Mouse (Mus musculus): ENCODE measurements around the gene Cip2a. TPM values are rescaled to one million over a fixed set of nuclear protein-coding genes. Genes with fewer than 3 reads are reported as not detected.
A peak's percentile ranks its signal among the peaks of the same experiment; 100 is the strongest.

The Cip2a gene
- polyA plus RNA-seq (2016; fragmentation: Nextera tagmentation; extraction: Ambion mirVana): 40.7 and 45.2 TPM in 2 replicates

DNA sequence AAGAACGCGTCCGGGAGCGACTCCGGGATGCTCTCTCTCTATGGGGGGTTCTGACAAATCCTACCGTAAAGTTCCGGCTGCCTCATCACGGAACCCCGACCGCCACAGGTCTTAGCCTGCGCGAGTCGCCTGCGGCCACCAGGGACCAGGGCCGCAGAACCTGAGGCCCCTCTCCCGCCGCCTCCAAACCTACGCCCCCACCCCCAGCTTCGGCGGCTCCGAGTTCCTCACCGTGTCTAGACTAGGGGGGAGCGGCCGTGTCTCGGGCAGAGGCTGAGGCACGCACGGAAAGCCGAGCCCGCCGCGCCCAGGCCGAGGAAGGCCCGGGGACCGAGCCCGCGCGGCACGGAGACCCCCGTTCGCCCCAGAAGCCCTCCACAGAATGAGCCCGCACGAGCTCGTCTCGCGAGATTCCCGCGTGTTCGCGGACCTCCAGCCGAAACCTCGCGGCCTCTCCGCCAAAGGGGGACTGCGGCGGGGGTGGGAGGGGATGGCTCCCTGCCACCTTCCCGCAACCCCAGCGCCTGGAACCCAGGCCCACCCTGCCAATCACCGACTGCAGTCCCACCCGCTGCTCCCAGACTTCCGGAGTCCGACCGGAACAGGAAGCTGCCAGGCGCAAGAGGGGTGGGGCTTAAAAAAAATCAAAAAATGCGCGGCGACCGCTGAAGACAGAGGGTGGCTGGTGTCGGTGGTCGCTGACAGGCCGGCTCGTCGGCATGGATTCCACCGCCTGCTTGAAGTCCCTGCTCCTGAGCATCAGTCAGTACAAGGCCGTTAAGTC lies at the start of gene Cip2a, which contains the start of gene Dzip3:
TSS of gene Cip2a (plus strand) at position 627 of the 784 bp plus-strand sequence.
TSS of gene Dzip3 (minus strand) at position 607 of the 784 bp plus-strand sequence.
- H3K36me3 ChIP-seq: peaks cover 34% of the 10 kb centered on the region
- no peaks in the 10 kb centered on the region for H3K27me3 ChIP-seq (ENCODE audit: low read depth, poor library complexity, severe bottlenecking)
- under 1% methylated on average over 74 of the region's 74 CpGs for WGBS
- H3K27ac ChIP-seq: peak within 1 kb of the TSS; percentile 97
- H3K9me3 ChIP-seq (replicated peaks): no peaks in the 10 kb centered on the region
- peaks cover 12% of the 10 kb centered on the region for H3K4me1 ChIP-seq
- H3K4me3 ChIP-seq: peak within 1 kb of the TSS; percentile 78
- DNase-seq (ENCODE audit: low spot score): peak; percentile 96

DNA sequence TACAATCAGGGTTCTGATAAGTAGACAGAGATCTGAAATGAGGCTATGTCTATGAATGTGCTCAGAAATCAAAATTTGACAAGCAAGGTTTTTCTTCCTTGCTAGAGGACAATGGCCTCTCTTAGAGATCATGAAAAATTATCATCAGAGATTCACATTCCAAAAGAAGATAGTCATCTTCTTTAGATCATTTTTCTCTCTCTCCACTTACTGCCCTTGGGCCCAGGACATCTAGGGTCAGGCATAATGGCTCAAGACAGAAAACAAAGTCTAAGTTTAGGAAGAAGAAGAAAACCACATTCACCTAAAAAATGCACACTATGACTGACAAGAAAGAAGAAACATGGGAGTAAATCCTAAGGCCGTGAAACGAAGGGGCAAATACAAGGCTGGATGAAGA lies 21.0 kb upstream of the Cip2a start:
- Histone ChIP-seq H3K9me3 (replicated peaks) (no peaks in the 10 kb centered on the region), H3K27ac (no peak overlapping the region), H3K27me3 (ENCODE audit: low read depth, poor library complexity, severe bottlenecking) (no peaks in the 10 kb centered on the region), H3K4me3 (no peak overlapping the region), H3K36me3 (peaks cover 54% of the 10 kb centered on the region), H3K4me1 (no peaks in the 10 kb centered on the region)
- DNase-seq (ENCODE audit: low spot score): no peak
- WGBS: 91% methylated on average over 2 of the region's 2 CpGs

DNA sequence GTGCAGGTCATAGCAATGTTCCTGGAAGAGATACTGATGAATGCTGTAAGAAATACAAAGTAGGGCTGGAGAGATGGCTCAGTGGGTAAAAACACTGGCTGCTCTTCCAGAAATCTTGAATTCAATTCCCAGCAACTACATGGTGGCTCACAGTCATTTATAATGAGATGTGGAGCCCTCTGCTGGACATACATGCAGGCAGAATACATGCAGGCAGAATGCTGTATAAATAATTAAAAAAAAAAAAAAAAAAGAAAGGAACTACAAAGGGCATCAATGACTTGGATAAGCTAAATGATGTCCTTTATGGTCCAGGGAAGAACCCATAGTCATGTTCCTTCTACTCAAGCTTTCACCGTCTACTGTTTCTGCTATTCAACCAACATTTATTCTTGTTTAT lies 20.4 kb upstream of the Cip2a start:
- DNase-seq (ENCODE audit: low spot score): no peak

DNA sequence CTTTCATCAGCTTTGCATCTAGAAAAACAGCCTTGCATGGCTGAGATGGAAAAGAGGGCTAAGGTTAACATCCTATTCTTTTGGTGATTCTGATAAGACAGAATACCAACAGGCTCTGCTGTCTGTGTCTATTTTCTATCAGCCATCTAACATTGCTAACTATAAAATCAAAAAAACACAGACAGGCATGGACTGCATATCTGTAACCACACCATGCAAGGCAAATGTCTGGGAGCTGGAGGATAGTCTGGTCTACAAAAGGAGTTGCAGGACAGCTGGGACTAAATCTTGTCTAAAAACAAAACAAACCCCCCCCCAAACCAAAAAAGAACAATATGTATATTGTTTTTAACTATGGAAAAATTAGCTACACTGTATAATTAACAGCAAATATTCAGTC lies 14.0 kb upstream of the Cip2a start:
- Histone ChIP-seq H3K36me3 (peaks cover 63% of the 10 kb centered on the region), H3K4me1 (no peaks in the 10 kb centered on the region), H3K4me3 (no peak overlapping the region), H3K27ac (no peak overlapping the region), H3K27me3 (ENCODE audit: low read depth, poor library complexity, severe bottlenecking) (no peaks in the 10 kb centered on the region), H3K9me3 (replicated peaks) (no peaks in the 10 kb centered on the region)
- DNase-seq (ENCODE audit: low spot score): no peak

More for the DNA sequence above, 20.4 kb upstream of the Cip2a start:
- H3K9me3 ChIP-seq (replicated peaks): no peaks in the 10 kb centered on the region
- H3K27me3 ChIP-seq (ENCODE audit: low read depth, poor library complexity, severe bottlenecking): no peaks in the 10 kb centered on the region
- no peaks in the 10 kb centered on the region for H3K4me1 ChIP-seq
- H3K4me3 ChIP-seq: no peak overlapping the region
- 94% methylated on average over 1 of the region's 1 CpGs for WGBS
- H3K36me3 ChIP-seq: peaks cover 60% of the 10 kb centered on the region
- H3K27ac ChIP-seq: no peak overlapping the region

DNA sequence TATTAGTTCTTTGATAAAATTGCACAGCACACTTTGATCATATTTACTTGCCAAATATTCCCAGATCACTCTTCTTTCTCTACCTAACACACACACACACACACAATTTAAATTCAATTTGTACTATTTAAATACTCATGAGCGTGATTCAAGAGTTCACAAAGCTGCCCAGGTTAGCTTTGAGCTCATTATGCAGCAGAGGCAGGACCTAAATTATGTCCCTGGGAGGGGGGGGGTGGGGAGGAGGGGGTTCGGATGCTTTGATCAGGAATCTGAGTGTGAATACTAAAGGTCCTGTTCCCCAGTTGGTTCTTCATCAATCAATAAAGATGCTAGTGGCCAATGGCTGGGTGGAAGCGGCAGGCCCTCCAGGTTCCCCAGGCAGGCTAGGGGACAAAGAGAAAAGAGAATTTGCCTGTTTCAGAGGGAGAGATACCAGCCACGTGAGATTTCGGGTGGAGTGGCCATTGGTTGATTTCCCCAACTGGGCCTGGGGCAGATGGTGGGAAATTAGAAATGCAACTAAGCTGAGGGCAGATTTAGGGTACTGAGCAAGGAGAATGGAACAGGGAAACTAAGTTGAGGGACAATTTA lies 8.9 kb upstream of the Cip2a start:
- H3K27ac ChIP-seq: no peak overlapping the region
- H3K27me3 ChIP-seq (ENCODE audit: low read depth, poor library complexity, severe bottlenecking): no peaks in the 10 kb centered on the region
- no peaks in the 10 kb centered on the region for H3K4me1 ChIP-seq
- no peak overlapping the region for H3K4me3 ChIP-seq
- peaks cover 26% of the 10 kb centered on the region for H3K36me3 ChIP-seq
- DNase-seq (ENCODE audit: low spot score): no peak
- WGBS: 47% methylated on average over 5 of the region's 5 CpGs
- H3K9me3 ChIP-seq (replicated peaks): no peaks in the 10 kb centered on the region

DNA sequence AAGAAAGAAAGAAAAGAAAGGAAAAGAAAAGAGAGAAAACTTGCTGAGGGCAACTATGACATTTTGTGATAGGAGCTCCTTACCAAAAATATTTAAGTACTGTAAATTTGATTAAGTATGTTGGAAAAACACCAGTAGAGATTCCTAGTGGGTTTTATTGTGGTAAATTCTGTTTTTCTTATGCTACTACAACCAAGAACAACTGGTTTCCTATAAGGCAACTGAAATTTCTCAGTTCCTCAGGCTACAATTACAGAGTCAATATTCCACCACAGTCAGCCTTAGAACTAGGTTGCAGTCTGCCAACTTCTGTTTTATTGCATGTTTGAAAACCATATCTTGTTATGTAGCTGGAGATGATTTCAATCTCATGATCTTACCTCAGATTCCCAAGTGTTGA lies 4.3 kb upstream of the Cip2a start:
- Histone ChIP-seq H3K27ac (no peak overlapping the region), H3K36me3 (peaks cover 12% of the 10 kb centered on the region), H3K9me3 (replicated peaks) (no peaks in the 10 kb centered on the region), H3K27me3 (ENCODE audit: low read depth, poor library complexity, severe bottlenecking) (no peaks in the 10 kb centered on the region), H3K4me3 (no peak overlapping the region), H3K4me1 (peaks cover under 1% of the 10 kb centered on the region; the same call in 1 of the 2 replicates)
- DNase-seq (ENCODE audit: low spot score): no peak

DNA sequence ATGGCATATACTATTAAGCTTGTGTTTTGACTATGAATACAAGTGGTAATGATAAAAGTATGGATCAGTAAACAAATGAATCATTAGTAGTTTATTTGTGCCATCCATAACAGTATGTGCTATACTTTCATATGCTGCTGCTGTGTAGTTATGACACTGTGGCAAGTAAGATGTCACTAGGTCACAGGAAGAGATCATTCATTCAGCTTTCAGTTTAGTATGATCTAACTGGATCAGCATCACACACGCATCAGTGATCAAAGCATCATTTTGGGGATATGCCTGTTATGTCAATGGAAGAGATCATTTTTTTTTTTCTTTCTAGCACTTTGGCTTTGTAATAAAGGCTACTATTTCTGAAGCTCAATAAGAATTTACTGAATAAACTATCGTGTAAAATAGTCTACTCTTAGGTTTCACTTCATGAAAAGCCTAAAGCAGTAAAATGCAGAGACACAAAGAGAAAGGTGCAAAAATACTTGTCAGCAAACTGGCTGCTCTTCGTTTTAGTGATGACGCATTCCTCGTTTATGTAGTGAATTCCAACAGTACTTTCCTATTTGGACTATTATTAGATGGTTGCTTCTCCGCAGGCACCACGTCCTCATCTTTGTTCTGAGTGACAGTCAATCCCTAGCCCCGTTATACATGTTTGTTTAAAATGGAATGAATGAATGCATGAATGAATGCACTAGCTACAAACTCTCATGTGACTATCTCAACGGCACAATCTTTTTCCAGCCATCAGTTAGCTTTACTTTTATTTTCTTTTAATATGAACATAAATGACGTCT lies 1.4 kb upstream of the Cip2a start:
- WGBS: 63% methylated on average over 10 of the region's 10 CpGs
- Histone ChIP-seq H3K27ac (peak overlapping the region; percentile 97; the same call in 1 of the 2 replicates), H3K9me3 (replicated peaks) (no peaks in the 10 kb centered on the region), H3K4me3 (peak overlapping the region; percentile 78), H3K4me1 (peaks cover 12% of the 10 kb centered on the region), H3K27me3 (ENCODE audit: low read depth, poor library complexity, severe bottlenecking) (no peaks in the 10 kb centered on the region), H3K36me3 (peaks cover 23% of the 10 kb centered on the region)
- no peak for DNase-seq (ENCODE audit: low spot score)

DNA sequence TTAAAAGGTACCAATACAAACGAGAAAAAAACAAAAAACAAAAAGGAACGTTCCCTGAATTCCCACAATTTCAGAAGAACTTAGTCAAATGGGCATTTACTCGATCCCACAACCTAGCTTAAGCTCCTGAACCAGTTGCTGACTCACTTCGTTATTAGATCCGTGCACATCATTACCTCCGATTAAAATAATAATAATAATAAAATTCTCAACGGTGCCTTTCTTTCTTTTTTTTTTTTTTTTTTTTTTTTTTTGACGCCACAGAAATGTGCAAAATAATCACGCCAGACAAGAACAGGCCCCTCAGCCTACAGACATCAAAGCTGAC lies 790 bp upstream of the Cip2a start:
- 7% methylated on average over 9 of the region's 9 CpGs for WGBS
- Histone ChIP-seq H3K4me1 (peaks cover 12% of the 10 kb centered on the region), H3K4me3 (peak overlapping the region; percentile 78), H3K27me3 (ENCODE audit: low read depth, poor library complexity, severe bottlenecking) (no peaks in the 10 kb centered on the region), H3K9me3 (replicated peaks) (no peaks in the 10 kb centered on the region), H3K27ac (peak overlapping the region; percentile 97), H3K36me3 (peaks cover 29% of the 10 kb centered on the region)
- DNase-seq (ENCODE audit: low spot score): no peak

DNA sequence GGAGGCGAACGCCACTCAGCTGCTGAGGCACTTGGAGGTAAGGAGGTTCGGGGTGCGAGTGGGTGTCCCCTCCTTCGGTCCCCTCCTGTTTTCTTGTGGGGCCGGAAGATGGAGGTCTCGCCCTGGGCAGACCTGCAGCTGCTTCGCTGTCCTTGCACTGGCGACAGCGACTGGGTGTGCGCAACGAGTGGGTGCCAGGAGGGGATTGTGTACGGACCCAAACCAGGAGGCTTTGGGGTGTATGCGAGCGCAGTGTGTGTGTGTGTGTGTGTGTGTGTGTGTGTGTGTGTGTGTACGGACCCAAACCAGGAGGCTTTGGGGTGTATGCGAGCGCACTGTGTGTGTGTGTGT lies 333 bp downstream of the Cip2a start:
- Histone ChIP-seq H3K9me3 (replicated peaks) (no peaks in the 10 kb centered on the region), H3K4me1 (peaks cover 12% of the 10 kb centered on the region), H3K27me3 (ENCODE audit: low read depth, poor library complexity, severe bottlenecking) (no peaks in the 10 kb centered on the region), H3K27ac (peak overlapping the region; percentile 97), H3K36me3 (peaks cover 40% of the 10 kb centered on the region), H3K4me3 (peak overlapping the region; percentile 78)
- DNase-seq (ENCODE audit: low spot score): no peak
- 0% methylated on average over 18 of the region's 18 CpGs for WGBS

DNA sequence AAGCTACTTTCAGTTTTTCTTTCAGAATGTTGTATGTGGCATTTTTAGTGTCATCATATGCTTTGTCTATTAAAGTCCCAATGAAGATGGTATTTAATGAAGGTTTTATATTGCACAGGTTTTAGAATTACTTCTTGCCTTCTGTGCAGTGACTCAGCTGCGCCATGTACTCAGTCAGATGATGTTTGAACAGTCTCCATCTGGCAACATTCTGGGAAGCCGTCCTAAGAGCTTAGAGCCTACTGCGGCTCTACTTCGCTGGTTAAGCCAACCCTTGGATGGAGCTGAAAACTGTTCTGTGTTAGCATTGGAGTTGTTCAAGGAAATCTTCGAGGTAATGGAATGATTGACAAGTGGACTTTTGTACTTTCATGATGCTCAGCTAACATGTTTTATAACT lies 10.2 kb downstream of the Cip2a start:
- 98% methylated on average over 5 of the region's 5 CpGs for WGBS
- H3K9me3 ChIP-seq (replicated peaks): no peaks in the 10 kb centered on the region
- no peak overlapping the region for H3K27ac ChIP-seq
- no peak overlapping the region for H3K4me3 ChIP-seq
- H3K36me3 ChIP-seq: peaks cover 92% of the 10 kb centered on the region
- DNase-seq (ENCODE audit: low spot score): no peak
- no peaks in the 10 kb centered on the region for H3K27me3 ChIP-seq (ENCODE audit: low read depth, poor library complexity, severe bottlenecking)
- H3K4me1 ChIP-seq: no peaks in the 10 kb centered on the region

DNA sequence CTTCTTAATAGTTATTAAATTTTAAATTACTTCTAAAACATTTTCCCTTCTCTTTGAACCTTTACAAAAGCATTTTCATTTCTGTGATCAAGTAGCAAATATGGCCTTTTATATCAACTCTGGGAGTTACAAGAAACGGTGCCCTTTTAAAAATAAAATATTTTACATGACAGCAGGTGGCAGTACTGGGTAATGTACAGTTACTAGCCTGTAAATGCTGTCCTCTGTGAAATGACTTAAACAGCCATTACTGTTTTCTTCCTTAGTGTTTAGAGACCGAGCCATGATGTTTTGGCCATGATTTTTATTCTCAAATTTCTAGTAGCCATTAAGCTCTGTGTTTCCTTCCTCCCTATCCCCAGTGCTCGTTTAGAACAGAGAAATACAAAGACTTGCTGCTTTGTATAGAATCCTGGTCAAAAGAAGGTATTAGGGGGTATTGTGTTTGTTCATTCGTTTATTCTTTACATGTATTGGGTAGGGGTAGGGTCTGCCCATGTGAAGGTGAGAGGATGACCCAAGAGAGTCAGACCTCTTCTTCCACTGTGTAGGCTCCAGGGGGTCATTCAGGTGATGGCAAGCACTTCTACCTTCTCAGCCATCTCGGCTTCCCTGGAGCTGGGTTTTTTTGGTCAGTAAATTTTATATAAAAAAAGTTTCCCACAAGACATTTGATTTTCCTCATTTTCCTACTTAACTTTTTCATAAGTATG lies 22.8 kb downstream of the Cip2a start:
- DNase-seq (ENCODE audit: low spot score): no peak

DNA sequence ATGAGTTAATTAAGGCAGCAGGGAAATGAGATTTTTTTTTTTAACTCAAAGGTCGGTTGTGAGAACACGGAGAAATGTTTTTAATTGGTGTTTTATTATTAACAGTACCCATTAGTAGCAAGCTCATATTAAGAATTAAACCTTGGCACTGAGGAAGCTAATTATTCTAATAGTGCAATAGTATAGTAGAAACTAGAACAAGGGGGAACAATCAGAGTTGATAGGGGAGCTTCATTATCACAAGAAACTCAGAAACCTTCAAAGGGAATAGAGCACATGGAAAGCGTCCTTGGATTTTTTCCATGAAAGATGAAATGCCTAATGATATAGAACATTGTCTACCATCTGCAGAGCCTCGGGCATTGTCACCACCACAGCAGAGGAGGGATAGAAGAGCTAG lies 41.9 kb downstream of the Cip2a start:
- H3K27ac ChIP-seq: no peak overlapping the region

More for the DNA sequence above, 22.8 kb downstream of the Cip2a start:
- 91% methylated on average over 5 of the region's 5 CpGs for WGBS
- no peaks in the 10 kb centered on the region for H3K27me3 ChIP-seq (ENCODE audit: low read depth, poor library complexity, severe bottlenecking)
- no peak overlapping the region for H3K4me3 ChIP-seq
- peaks cover 80% of the 10 kb centered on the region for H3K36me3 ChIP-seq
- no peak overlapping the region for H3K27ac ChIP-seq
- H3K9me3 ChIP-seq (replicated peaks): no peaks in the 10 kb centered on the region
- no peaks in the 10 kb centered on the region for H3K4me1 ChIP-seq

More for the DNA sequence above, 41.9 kb downstream of the Cip2a start:
- Histone ChIP-seq H3K4me3 (no peak overlapping the region), H3K9me3 (replicated peaks) (no peaks in the 10 kb centered on the region), H3K4me1 (no peaks in the 10 kb centered on the region), H3K27me3 (ENCODE audit: low read depth, poor library complexity, severe bottlenecking) (no peaks in the 10 kb centered on the region), H3K36me3 (no peaks in the 10 kb centered on the region)
- WGBS: 84% methylated on average over 4 of the region's 4 CpGs
- no peak for DNase-seq (ENCODE audit: low spot score)
